Mouse (Mus musculus) hindbrain, embryonic 11.5 days (tissue): ENCODE data around the gene Hs2st1. TPM values are rescaled to one million over a fixed set of nuclear protein-coding genes. Genes with fewer than 3 reads are reported as not detected.

Experiments
- ATAC-seq: fragments of 200-750 bp; cut with Nextera tagmentation; 2 replicates; pipeline ENCODE4 v1.8.0; 2017; ENCODE audit warnings: mild to moderate bottlenecking, moderate TSS enrichment, moderate library complexity; ENCODE audit not compliant: low FRiP score
- DNase-seq: peaks from one replicate; pipeline ENCODE4 v3.0.0-alpha.2; 2015; ENCODE audit warnings: low spot score
- H3K27ac ChIP-seq: fragments of 300-500 bp; sonication (generic); 2 replicates; pipeline ENCODE4 v1.5.1; 2014; ENCODE audit warnings: mild to moderate bottlenecking, low read depth, low read length
- H3K27me3 ChIP-seq: fragments of 300-500 bp; sonication (generic); 2 replicates; pipeline ENCODE4 v1.6.1; 2014; ENCODE audit warnings: mild to moderate bottlenecking, low read length, moderate library complexity, mixed read lengths; ENCODE audit not compliant: control insufficient read depth, insufficient read depth
- H3K36me3 ChIP-seq: fragments of 300-500 bp; sonication (generic); 2 replicates; pipeline ENCODE4 v1.6.1; 2014; ENCODE audit warnings: mild to moderate bottlenecking, low read length, moderate library complexity, mixed read lengths; ENCODE audit not compliant: control insufficient read depth, insufficient read depth
- H3K4me1 ChIP-seq: fragments of 300-500 bp; sonication (generic); replicated peaks from 2 replicates; pipeline ENCODE4 v1.6.1; 2014; ENCODE audit warnings: low read length, mixed read lengths; ENCODE audit not compliant: control insufficient read depth, insufficient read depth
- H3K4me2 ChIP-seq: fragments of 300-500 bp; sonication (generic); replicated peaks from 2 replicates; pipeline ENCODE4 v1.6.1; 2014; ENCODE audit warnings: mild to moderate bottlenecking, low read depth, low read length
- H3K4me3 ChIP-seq: fragments of 300-500 bp; sonication (generic); 2 replicates; pipeline ENCODE4 v1.5.1; 2014; ENCODE audit warnings: low read depth, low read length
- H3K9ac ChIP-seq: fragments of 300-500 bp; sonication (generic); 2 replicates; pipeline ENCODE4 v1.6.1; 2014; ENCODE audit warnings: low read depth, low read length
- H3K9me3 ChIP-seq: fragments of 300-500 bp; sonication (generic); 2 replicates; pipeline ENCODE4 v1.6.1; 2016; ENCODE audit warnings: low read length; ENCODE audit not compliant: control insufficient read depth
- WGBS: fragments of 180-500 bp; shearing (Covaris S2); extraction: QIAGEN DNeasy Blood & Tissue Kit; methylation state at CpG from one replicate; pipeline ENCODE4 v1.1.7; 2014; 5-methylcytosine and 5-hydroxymethylcytosine counted together
- polyA plus RNA-seq: library from polyadenylated mRNA; unstranded; fragments of >200 nt; fragmentation: Nextera tagmentation; extraction: Ambion mirVana; gene quantifications from 2 replicates; pipeline ENCODE4 v1.2.1, GENCODE M21; 2014

Hs2st1 gene
- polyA plus RNA-seq, 1 experiment from 2014 or later, result 16.3 TPM

- WGBS, result 83% methylated on average over 4 of the region's 4 CpGs
- no peak overlapping the region for H3K4me2 ChIP-seq
- no peak overlapping the region for H3K27ac ChIP-seq
- no peaks in the 10 kb centered on the region for H3K9me3 ChIP-seq
- no peaks in the 10 kb centered on the region for H3K36me3 ChIP-seq
- DNase-seq (no peak), ATAC-seq (no peak)
- no peak overlapping the region for H3K4me3 ChIP-seq
- no peaks in the 10 kb centered on the region for H3K27me3 ChIP-seq
- no peaks in the 10 kb centered on the region for H3K4me1 ChIP-seq
- H3K9ac ChIP-seq, result no peak overlapping the region
Observed at GRCm38 (mm10) chr3:144597121-144597520, 27.1 kb upstream of the Hs2st1 start.

GRCm38 (mm10) chr3:144592992-144593785 is 23.2 kb upstream of the Hs2st1 start:
- no peak overlapping the region for H3K27ac ChIP-seq
- H3K36me3 ChIP-seq, result peaks cover 2% of the 10 kb centered on the region; the same call in 1 of the 2 replicates
- H3K4me2 ChIP-seq, result no peak overlapping the region
- H3K4me1 ChIP-seq, result no peaks in the 10 kb centered on the region
- ATAC-seq (no peak), DNase-seq (no peak)
- no peak overlapping the region for H3K4me3 ChIP-seq
- H3K9ac ChIP-seq, result no peak overlapping the region
- no peaks in the 10 kb centered on the region for H3K9me3 ChIP-seq
- H3K27me3 ChIP-seq, result no peaks in the 10 kb centered on the region
- WGBS, result 82% methylated on average over 9 of the region's 9 CpGs

DNA sequence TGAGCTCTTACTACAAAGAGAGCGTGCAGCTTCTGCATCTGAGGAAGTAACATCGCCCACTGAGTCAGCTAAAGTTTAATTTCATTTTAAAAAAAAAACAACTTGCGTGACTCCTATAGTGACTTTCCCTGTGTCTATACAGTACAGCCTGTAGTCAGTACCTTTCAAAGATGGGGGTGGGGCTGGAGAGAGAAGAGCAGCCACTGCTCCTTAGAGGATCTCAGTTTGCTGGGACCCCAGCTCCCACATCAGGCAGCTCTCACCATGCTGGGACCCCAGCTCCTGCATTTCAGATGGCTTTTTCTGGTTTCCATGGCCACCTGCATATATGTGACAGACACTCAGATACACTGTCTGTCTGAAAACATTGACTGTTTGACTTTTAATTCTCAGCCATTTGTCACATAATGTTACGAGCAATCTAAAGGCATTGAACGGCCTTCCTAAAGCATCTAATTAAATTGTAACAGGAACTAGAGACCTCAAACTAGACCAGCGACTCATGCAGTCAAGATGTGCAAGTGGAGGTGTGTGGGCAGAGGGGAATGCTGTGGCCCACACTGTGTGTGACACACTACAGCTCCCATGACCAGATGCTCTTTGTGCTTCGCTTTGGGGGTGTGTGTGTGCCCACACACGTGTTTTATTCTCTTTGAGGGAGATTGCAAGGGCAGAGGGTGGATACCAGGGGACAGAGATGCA is 19.4 kb upstream of the Hs2st1 start:
- H3K9me3 ChIP-seq, result no peaks in the 10 kb centered on the region
- no peak for DNase-seq
- H3K27ac ChIP-seq, result no peak overlapping the region
- peaks cover 7% of the 10 kb centered on the region for H3K36me3 ChIP-seq
- H3K27me3 ChIP-seq, result no peaks in the 10 kb centered on the region
- no peak overlapping the region for H3K9ac ChIP-seq
- no peak overlapping the region for H3K4me2 ChIP-seq
- no peak for ATAC-seq
- H3K4me1 ChIP-seq, result no peaks in the 10 kb centered on the region
- 84% methylated on average over 8 of the region's 8 CpGs for WGBS
- no peak overlapping the region for H3K4me3 ChIP-seq

DNA sequence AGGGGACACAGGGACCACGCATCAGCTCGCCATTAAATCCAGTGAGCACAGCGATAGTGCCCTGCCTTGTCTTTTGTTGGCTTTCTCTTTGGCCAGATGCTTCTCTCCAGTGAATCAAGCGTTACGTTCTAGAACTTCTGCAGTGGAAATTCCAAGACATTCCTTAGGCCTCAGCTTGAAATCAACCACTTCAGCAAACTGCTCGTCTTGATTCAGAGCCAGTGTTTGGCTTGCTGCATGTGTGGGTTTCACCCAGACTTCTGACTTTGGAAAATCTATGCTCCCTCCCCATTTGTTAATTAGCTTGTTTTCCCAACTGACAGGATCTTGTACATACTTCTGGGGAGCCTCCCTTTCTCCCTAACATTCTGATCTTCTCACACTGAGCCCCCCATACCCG is 16.8 kb upstream of the Hs2st1 start:
- ATAC-seq (no peak), DNase-seq (no peak)
- H3K9ac ChIP-seq, result no peak overlapping the region
- H3K27me3 ChIP-seq, result no peaks in the 10 kb centered on the region
- H3K4me2 ChIP-seq, result no peak overlapping the region
- no peak overlapping the region for H3K4me3 ChIP-seq
- peaks cover 7% of the 10 kb centered on the region for H3K36me3 ChIP-seq
- H3K27ac ChIP-seq, result no peak overlapping the region
- 90% methylated on average over 7 of the region's 7 CpGs for WGBS
- H3K4me1 ChIP-seq, result no peaks in the 10 kb centered on the region
- H3K9me3 ChIP-seq, result no peaks in the 10 kb centered on the region

DNA sequence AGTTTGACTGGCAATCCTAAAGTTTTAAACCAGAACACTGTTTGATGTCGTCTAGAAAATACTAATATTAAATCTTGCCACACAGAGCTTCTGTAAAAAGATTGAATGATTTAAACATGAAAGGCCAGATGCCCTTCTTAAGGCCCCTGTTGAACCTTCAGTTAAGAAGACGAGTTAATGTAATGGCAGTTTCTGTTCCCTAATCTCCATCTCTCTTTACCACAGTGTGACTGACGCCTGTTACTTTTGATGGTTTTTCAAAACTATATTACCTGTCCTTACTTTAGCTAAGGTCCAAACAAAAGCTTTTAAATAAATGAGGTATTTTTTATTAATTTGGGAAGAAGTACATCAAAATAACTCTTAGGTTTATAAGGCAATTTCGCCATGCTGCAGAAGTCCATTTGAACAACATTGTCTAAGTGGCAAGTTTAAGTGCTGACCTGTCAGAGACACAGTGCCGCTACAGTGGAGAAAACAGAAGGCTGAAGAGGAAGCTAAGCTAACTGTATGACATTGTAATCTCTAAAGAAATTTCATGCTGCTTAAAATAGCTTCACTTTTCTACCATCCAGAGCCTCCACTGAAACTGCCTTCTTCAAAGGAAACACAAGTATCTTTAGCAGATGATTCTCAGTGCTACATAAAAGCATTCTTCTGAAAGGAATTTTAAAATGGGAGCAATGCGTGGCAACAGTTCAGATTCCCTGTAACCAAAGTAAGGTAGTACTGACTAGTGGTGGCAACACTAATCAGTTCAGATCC is 15.0 kb upstream of the Hs2st1 start:
- DNase-seq, result no peak
- Histone ChIP-seq H3K4me3 (no peak overlapping the region), H3K9ac (no peak overlapping the region), H3K4me1 (no peaks in the 10 kb centered on the region), H3K4me2 (no peak overlapping the region), H3K36me3 (peaks cover 7% of the 10 kb centered on the region), H3K9me3 (no peaks in the 10 kb centered on the region), H3K27ac (no peak overlapping the region), H3K27me3 (no peaks in the 10 kb centered on the region)
- no peak for ATAC-seq
- 91% methylated on average over 6 of the region's 6 CpGs for WGBS

DNA sequence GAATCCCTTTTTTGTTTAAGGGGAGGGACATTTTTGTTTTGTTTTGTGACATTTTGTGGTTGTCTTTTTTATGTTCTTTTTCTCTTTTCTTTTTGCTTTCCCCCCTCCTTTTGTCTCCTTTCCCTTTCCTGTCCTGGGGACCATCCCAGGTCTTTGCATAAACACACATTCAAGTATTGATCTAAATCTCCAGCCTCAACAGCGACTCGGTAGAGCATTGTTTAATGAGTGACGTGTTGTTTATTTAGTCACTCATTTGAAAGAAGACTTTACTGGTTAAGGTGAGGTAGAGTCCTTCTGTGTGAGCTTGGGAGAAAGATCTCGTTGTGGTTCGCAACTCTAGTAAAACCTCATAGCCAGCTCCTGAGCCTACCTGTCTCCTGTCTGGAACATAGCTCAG is 13.8 kb upstream of the Hs2st1 start:
- no peak for DNase-seq
- WGBS, result 71% methylated on average over 5 of the region's 5 CpGs
- no peak for ATAC-seq

GRCm38 (mm10) chr3:144582306-144582705 is 12.3 kb upstream of the Hs2st1 start:
- Histone ChIP-seq H3K9me3 (no peaks in the 10 kb centered on the region), H3K4me3 (no peak overlapping the region), H3K4me2 (no peak overlapping the region), H3K27me3 (no peaks in the 10 kb centered on the region), H3K9ac (no peak overlapping the region), H3K36me3 (peaks cover 3% of the 10 kb centered on the region), H3K27ac (no peak overlapping the region), H3K4me1 (no peaks in the 10 kb centered on the region)
- DNase-seq, result no peak
- 96% methylated on average over 4 of the region's 4 CpGs for WGBS
- ATAC-seq, result no peak

More for the DNA sequence above, 13.8 kb upstream of the Hs2st1 start:
- Histone ChIP-seq H3K9ac (no peak overlapping the region), H3K4me1 (no peaks in the 10 kb centered on the region), H3K27me3 (no peaks in the 10 kb centered on the region), H3K9me3 (no peaks in the 10 kb centered on the region), H3K4me2 (no peak overlapping the region), H3K4me3 (no peak overlapping the region), H3K27ac (no peak overlapping the region), H3K36me3 (peaks cover 7% of the 10 kb centered on the region)

GRCm38 (mm10) chr3:144581842-144582241 is 11.9 kb upstream of the Hs2st1 start:
- Histone ChIP-seq H3K4me1 (no peaks in the 10 kb centered on the region), H3K4me2 (no peak overlapping the region), H3K9me3 (no peaks in the 10 kb centered on the region), H3K4me3 (no peak overlapping the region), H3K27ac (no peak overlapping the region), H3K36me3 (no peaks in the 10 kb centered on the region; the same call in 1 of the 2 replicates), H3K27me3 (no peaks in the 10 kb centered on the region), H3K9ac (no peak overlapping the region)
- no peak for ATAC-seq
- WGBS, result 94% methylated on average over 3 of the region's 3 CpGs
- no peak for DNase-seq
